Mouse (Mus musculus) gastrocnemius, postnatal 14 days (tissue): ENCODE measurements around the gene Sgip1. TPM values are rescaled to one million over a fixed set of nuclear protein-coding genes. Genes with fewer than 3 reads are reported as not detected.

Experiments used
- DNase-seq: peaks from one replicate; pipeline ENCODE4 v3.0.0; 2021; ENCODE audit warnings: mixed read lengths
- intact Hi-C: fragments of 180-260 bp; cut with DNase I; formaldehyde crosslinking; loops from one replicate; pipeline ENCODE4 v1.15.1; 2025; ENCODE audit warnings: low total_unique reads
- total RNA-seq, 2 experiments: library from RNA; stranded (reverse); gene quantifications; 2 replicates each; pipeline ENCODE4 v1.2.3; 2021

Gene Sgip1
- total RNA-seq, 2 experiments from 2014 or later = 1.0 to 1.4 TPM

DNA sequence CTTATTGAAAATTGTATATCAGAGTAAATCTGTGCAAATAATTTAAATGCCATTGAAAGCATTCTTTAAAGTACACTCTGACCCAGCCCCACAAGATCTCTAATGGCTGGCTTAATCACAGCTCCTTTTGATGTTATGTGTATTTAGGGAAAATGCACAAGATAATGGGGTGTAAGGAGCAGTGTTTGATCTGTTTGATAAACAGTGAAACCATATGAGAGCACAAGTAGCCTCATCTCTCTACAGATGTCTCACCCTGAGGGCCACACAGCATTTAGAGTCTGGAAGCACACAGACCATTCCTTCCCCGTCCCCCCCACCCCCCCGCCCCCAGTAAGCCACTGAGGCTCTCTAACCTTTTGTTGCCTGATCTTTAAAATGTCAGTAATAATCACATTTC lies 87.4 kb downstream of the Sgip1 start:
- intact Hi-C loops = no loop called here
- DNase-seq = no peak

DNA sequence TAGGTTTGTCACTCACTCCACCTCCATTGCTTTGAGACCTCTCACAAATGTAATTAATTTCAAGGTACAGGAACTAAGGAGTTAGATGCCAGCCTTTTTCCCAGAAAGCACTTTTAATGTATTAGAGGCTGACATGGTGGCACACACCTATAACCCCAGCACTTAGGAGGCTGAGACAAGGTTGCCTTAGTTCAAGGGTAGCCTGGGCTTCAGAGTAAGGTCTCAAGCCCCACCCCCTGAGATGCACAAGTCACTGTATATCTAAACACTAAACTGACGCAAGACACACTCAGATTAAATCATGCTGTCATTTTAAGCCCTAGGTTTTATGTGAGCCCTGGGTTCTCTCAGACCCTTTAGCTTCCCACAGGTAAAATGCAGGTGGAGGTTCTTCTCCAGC lies 92.1 kb downstream of the Sgip1 start:
- DNase-seq = no peak
- intact Hi-C loops = no loop called here

DNA sequence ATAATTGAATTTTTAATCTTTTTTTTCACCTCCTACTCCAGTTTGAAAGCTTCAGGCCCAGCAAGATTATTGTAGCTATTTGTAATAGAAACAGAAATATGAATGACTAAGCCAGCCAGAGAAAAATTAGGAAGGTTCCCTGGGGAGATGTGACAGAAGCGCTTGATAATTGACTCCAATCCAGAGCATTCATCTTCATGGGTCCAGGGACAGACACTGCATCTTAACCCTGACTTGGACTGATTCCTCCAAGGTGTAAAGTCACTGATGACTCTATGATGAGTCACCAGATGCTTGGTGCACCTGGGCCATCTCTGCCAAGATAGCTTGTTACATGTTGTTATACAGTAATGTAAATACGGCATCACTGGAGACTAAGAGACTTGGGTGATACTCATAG lies 92.6 kb downstream of the Sgip1 start:
- intact Hi-C loops = no loop called here

DNA sequence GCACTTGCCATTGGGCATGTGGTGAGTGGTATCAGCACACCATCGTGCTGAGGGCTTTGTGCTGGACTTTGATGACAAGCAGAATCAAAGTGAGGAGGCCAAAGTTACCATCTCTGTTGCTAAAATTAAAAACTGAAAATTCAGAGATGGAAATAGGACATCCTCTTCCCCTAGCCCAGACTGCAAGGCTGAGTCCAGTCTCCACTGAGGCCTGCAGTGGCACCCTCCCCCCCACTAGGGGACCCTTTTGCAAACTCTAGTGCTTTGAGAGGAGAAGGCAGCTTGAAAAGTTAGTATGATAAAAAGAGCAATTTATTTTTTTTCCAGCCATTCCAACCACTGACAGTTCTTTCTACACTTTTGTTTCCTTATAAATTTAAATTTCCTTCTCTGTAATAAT lies 93.6 kb downstream of the Sgip1 start:
- intact Hi-C loops = no loop called here
- no peak for DNase-seq

More for the DNA sequence above, 92.6 kb downstream of the Sgip1 start:
- DNase-seq = no peak

DNA sequence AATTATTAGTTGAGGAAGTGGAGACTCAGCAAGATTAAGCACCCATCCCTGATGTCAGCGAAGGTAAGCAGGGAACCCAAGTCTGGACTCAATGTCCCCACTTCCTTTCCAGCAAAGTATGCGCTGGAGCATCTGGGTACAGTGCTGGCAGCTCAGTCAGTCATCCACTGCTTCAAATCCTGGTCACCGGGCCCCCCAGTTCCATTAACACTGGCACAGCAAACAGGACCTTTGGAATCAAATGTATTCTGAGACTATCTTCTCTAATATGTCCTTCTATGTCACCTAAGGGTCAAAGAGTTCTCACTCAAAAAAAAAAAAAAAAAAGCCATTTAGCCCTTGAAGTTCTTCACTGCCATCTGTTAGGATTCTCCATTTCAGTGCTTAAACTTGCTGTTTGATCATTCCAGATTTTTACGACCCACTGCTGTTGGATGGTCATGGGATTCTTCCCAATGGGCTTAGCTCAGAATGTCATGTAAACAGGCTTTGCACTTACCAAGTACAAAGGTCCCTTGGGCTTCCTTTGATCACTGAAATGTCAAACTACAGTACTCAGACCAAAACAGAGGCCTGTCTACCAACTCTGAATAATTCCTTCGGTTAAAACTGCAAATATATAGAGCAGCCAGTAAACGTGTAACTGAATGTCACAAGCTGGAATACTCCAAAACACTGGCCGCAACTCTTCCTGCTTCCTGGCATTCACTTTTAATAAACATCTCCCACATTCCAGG lies 99.1 kb downstream of the Sgip1 start:
- DNase-seq = no peak
- intact Hi-C loops = no loop called here

DNA sequence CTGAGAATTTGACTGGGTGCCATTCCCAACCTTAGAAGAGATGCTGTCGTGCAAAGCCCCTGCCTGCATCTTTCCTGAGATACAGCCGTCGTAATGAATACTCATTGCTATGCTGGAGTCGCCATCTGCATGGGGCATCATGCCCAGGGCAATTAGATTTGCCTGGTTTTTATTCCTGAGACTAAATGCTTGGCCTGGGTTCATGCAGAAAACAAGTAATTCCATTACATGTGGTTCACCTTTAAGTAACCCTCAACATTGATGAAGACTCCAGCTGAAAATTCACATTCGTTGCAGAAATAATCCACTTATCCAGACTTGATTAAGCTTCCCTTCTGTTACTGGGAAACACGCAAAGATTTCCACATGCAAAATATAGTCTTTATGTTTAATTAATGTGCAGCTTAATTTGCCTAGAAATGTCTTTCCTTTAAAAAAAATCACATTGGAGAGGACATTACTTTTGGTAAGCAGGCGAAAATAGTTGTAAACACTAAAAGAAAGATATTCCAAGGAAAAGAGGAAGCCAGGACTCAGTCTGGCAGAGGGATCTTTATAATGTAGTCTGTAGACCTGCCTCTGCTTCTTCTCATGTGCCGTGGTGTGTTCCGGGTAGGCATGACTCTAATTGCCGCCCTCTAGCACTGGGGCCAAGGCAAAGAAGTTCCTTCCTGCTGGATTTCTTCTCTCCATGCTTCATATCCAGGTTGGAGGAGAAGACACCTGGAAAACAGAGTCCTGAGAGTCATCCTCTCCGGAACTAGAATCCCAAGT lies 100.0 kb downstream of the Sgip1 start:
- DNase-seq = no peak
- intact Hi-C loops = no loop called here

DNA sequence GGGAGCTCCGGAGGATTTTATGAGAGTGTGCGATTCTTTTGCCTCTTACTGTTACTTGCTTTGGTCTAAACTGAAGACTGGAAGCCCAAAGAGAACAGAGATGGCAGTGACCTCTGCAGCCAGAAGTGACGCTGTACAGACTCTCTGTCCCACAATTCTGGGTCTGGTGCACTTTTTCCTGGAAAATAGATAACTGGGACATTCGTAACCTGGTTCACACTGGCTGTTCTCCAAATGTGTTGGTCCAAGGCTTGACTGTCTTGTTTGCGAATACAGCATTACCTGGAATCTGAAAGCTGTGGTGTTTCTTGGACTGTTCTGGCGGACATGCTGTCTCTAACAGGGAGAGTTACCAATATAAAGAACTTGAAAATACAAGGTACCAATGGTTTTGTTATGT lies 109.4 kb downstream of the Sgip1 start:
- intact Hi-C loops = no loop called here
- DNase-seq = no peak

DNA sequence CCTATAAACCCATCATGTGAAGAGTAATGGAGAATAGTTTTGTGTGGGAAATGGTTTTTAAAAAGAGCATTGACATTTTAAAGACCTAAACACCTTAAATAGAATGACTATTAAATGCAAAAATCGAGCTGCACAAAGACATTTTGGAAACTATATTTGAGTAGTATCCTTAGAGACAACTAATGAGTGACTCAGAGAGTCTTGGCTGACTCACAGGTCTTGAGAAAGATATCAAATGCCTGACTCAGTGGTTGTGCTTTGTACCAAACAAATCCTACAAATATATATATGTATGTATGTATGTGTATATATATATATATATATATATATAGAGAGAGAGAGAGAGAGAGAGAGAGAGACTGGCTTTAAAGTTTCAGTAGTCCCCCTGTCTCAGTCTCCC lies 110.1 kb downstream of the Sgip1 start:
- no peak for DNase-seq
- intact Hi-C loops = no loop called here

DNA sequence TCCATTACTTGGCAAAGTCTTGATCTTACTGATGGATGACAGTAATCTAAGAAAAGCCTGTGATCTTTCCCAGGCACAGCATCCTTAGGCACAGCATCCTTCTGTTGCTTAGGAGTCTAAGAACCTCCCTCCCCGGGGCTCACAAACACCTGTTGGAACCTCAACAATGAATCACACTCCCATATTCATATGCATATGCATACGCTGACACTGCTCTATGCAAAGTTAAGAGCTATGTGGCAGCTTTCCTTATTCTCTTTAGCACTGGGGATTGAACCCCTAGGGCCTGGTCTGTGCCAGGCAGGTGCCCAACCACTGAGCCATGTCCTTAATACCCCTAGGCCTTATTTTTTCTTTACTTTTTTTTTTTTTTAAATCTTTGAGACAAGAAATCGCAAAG lies 111.2 kb downstream of the Sgip1 start:
- intact Hi-C loops = no loop called here
- no peak for DNase-seq

DNA sequence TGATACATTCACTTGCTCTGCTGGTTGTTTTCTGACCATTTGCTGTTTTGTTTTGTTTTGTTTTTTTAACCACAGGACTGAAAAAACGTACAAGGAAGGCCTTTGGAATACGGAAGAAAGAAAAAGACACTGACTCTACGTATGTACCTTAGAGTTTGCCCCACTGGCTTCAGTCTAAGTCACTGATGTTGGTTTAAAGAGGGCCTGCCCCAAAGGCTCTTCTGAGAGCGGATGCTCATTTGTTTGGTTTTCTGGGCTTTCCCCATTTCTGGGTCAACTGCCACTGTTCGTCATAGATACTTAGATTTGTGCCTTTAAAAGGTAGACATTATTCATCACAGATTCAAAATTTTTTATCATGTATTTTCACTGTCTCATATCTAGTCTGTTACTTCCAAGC lies 111.7 kb downstream of the Sgip1 start:
- no peak for DNase-seq
- intact Hi-C loops = no loop called here

DNA sequence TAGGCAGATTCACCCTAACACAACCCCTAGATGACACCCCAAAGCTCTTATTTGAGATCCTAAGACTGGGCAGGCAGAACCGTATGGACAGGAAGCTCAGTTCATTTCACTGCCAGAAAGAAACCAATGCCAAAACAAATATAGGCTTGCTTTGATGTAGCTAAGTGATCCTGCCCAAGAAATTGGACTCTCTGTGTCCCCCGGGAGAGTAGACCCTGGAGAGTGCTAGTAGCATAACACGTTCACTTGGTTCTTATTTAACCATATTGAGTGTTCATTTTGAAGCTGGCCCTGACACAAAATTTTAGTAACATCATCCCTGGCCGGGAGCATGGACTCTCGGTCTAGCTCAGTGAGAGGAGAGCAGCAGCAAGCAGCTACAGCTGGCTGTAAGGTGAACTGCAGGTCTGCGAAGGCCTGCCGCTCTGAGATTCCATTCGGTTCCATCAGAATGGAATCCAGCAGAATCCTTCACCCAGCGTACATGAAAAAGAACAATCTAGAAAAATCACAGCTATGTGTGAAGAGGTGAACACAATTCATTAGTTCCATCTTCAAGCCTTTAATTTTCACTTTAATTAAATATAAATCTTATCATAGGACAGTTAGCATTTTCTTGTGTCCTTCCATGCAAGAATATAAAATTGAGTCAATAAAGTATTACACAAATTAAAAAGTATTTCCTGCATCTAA lies 112.4 kb downstream of the Sgip1 start:
- intact Hi-C loops = no loop called here
- peak; percentile 13 for DNase-seq

DNA sequence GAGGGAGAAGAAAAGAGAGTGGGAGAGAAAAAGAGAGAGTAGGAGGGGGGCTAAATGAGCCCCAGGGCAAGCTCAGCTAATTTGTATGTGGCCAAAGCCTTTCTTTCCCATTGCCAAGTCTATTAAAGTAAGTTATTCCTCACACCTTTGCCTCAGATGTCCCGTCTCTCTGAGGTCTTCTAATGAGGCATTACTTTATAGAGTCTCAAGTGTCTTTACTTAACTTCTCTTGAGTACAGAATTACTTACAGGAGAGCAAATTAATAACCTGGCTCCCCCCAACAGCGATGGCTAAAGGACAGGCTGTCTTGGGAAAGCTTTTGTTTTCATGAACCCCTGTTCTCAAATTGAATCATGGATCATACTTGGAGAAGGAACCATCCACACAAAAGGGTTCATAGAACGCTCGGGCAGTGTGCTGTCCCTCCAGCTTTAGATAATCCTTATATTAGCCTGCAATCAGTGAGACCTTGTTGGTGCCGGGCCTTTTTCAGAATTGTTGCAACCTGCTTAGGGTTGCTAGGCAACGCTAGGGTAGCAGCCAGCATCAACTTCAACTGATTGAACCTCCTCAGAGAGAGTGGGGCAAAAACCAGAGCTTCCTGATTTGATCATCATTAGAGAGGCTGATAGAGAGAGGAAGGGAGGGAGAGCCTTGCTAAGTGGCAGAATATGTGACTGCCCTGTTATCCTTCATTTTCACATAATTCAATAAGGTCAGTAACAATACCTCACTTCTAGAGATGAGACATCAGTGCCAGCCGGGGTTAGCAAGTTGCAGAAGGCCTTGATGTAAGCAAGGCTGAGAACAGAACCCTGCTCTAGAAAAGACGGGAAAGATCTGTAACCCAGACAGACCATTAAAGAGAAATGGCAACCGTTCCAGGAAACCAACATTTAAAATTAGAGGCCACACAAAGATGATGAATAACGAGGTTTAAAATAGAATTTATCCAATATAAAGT lies 114.1 kb downstream of the Sgip1 start:
- intact Hi-C loops = no loop called here
- DNase-seq = no peak

DNA sequence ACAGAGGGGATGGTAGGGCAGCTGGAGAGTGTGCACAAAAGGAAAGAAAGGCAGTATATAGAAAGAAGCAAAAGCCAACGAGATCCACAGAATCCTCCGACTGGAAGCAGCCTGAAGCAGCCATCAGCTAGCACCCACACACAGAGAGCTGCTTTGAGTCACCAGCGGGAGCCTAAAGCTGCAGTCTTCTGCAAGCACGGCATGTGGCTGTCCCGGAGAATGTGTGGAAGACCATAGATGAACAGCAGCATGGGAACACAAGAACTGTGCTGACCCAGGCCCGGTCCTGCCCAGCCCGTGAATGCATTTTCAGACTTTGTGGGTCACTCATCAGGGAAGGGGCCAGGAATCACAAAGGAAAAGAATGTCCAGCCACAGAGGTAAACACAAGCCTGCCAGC lies 115.0 kb downstream of the Sgip1 start:
- intact Hi-C loops = no loop called here
- DNase-seq = no peak

DNA sequence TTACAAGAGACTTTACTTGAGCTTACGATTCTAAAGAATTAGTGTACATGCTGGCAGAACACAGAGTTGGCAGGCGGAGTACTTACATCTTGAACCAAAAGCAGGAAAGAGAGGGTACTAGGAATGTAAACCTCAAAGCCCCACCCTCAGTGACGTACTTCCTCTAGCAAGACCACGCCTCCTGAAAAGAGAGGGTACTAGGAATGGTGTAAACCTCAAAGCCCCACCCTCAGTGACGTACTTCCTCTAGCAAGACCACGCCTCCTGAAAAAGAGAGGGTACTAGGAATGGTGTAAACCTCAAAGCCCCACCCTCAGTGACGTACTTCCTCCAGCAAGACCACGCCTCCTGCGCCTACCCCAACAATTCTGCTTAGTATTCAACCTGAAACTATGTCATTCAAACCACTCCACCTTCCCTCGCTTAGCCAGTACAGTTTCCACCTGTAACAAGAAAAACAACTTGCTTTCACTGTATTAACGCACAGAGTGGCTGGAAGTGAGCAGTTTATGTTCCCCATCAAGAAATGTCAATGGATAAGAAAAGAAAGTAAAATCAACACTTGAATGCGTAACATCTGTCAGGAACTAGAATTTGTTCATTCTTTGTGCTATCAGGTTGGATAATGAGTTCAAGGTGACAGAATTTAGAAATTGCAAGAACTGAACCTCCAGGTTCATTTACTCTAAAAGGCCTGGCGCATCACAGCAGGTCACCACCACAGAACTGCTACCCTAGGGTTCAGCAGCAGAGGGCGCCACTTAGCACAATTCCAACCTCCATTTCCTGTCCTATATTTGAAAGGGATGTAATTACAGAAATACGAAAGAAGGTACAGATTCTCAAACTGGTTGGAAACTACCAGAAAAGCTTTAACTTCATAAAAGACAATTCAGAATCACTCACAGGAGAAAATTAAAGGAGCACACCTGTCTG lies 118.4 kb downstream of the Sgip1 start:
- no peak for DNase-seq
- intact Hi-C loops = no loop called here

DNA sequence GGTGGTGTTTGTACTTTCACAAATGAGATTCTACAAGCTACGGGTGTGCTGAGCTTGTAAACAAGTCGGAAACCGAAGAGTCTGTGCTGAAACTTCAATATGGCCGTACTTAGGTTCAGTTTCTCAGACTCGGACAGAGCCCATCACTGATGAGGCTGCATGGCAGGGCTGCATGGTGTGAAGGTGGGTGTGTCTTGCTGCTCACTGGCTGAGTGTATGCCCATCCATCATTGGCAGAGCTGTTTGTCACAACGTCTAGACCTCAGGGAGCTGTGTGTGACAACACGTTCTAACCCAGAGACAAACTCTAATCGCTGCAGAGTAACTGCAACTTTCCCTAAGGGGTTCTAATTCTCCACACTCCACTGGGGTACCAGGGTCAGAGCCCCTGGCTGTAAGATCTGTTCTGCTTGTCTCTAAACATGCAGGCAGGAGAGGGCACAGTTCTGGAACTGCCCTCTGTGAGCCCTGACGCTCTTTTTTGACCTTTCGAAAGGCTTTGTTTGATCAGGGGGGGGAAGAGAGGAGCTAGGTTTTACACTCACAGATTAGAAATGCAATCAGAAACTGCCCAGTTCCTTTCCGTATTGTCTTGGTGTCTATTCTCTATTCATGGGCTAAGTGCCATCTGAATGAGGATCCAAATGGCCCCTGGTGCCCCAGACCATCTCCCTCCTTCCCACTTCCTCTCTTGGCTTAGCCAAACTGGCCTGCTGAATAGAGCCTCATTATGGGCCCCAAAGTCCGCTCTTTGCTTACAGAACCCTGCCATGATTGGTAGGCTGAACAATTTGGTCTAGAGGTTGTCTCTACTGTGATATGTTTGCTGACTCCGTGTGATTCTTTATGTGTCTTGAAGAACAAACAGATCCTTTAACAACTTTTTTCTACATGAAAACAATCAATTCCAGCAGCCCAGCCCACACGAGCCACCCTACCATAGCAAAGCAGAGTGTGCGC lies 121.9 kb downstream of the Sgip1 start:
- DNase-seq = no peak
- intact Hi-C loops = no loop called here

DNA sequence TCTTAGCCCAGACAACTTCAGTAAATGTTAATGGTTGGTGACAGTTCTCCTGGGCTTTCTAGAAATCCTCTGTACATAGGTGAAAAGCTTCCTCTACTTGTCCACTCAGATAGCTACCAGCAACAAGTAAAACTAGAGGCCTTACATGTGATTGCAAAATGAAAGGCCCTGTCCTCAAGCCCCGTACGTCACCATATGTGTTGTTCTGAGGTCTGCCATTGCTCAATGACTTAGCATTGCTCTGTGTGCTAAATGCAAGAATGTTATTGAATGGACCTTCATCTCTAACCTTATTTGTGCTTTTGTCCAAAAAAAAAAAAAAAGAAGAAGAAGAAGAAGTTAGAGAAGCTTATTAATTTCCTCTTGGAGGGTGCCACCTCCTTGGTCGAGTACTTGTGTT lies 125.4 kb downstream of the Sgip1 start:
- intact Hi-C loops = no loop called here
- no peak for DNase-seq

DNA sequence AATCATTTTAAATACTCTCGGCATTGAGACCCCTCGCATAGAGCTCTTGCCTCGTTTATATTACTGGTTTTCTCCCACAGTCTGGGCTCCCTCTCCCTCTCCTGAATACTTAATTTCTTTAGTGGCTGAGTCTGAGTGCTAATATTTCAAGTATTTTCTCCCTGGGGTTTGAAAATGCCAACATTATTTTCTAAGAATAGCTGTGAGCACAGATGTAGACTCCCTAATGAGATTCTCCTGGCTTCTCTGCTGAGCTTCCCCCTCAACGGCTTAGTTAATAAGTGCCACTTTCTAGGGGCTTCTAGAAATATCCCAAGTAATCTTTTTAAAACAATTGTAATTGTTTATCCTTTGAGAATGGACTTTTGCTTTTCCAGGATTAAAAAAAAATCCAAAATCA lies 130.2 kb downstream of the Sgip1 start:
- DNase-seq = no peak
- intact Hi-C loops = no loop called here
